21 mouse cellular contexts compared by ENCODE assay signal in the genomic region with DNA sequence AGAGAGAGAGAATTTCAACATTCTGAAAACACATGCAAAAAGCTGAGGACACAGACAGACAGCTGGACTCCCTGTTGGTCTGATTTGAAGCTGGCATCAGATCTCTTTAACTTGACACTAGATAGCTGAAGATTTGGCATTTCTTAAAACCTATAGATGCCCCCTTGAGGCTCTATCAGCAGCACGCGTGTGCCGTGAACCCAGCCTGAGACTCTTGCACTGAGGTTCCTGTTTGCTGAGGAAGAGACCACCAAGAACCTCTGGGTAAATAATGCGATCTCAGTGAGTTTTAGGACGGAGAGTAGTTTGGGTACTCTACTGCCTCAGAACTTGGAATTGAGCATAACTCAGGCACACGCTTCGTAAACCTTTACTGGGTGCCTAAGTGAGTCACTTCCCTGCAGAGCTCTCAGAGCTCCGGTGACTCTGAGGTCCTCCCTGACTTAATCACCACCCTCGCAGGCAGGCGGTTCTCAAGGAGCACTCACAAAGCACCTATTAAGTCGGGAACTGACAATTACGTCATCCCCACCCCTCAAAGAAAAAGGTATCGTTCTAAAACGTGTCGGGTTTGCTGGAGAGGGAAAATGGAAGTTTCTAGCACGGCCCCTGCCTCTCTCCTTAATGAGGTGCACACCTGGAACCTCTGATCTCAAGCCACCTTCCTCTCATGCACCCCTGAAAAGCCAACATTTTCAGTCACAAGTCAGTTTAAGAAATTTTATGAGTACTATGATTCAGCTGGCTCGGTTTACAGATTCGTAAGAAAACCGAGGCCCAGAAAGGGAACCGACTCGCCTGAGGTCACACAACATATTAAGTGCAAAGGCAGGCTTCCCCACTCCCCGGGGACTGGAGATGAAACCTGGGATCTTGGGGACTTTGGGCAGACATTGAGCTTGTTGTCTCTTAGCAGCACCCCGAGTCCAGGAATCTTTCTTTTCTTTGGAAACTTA.
DNase-seq lines count a peak whose midpoint lies in the region; ATAC-seq and TF ChIP-seq lines count a peak whose summit lies in the region.
"Had no signal": no experiment of that assay in that cellular context is flagged by ENCODE, and none has a peak within 500 bp of the region (broad histone marks: within the 10 kb centered on the region; RNA-seq: fewer than 3 reads in every experiment).

No protein-coding gene starts in this region.

- intact Hi-C loops in left cerebral cortex, postnatal 25 days (cut with DNase I): no loop called here

- H3K9ac ChIP-seq in kidney, postnatal 0 days (ENCODE audit: low read depth, low read length): no peak overlapping the region
- H3K9ac ChIP-seq in limb, embryonic 13.5 days: no peak overlapping the region; the same call in 1 of the 2 replicates
- H3K9ac ChIP-seq: embryonic facial prominence, embryonic 12.5 days; forebrain, embryonic 13.5 days; hindbrain, embryonic 12.5 days; liver, embryonic 12.5 days; lung, embryonic 15.5 days; neural tube, embryonic 13.5 days had no signal

- no peak overlapping the region for H3K27ac ChIP-seq in kidney, postnatal 0 days
- peak overlapping the region; percentile 12; the same call in 1 of the 2 replicates for H3K27ac ChIP-seq in limb, embryonic 13.5 days
- H3K27ac ChIP-seq: embryonic facial prominence, embryonic 12.5 days; forebrain, embryonic 13.5 days; gastrocnemius, adult 2 months; hindbrain, embryonic 12.5 days; liver, embryonic 12.5 days; lung, embryonic 15.5 days; neural tube, embryonic 13.5 days had no signal

- 47% methylated on average over 23 of the region's 23 CpGs for WGBS in kidney, postnatal 0 days
- 35% methylated on average over 23 of the region's 23 CpGs for WGBS in limb, embryonic 13.5 days

- no peak overlapping the region for H3K4me3 ChIP-seq in kidney, postnatal 0 days (replicated peaks; ENCODE audit: low read depth, low read length)
- H3K4me3 ChIP-seq in limb, embryonic 13.5 days: no peak overlapping the region
- H3K4me3 ChIP-seq: embryonic facial prominence, embryonic 12.5 days; erythroblast, embryonic 14.5 days; forebrain, embryonic 13.5 days; gastrocnemius, adult 2 months; hindbrain, embryonic 12.5 days; liver, embryonic 12.5 days; lung, embryonic 15.5 days; neural tube, embryonic 13.5 days had no signal

- no peaks in the 10 kb centered on the region for H3K9me3 ChIP-seq in kidney, postnatal 0 days (replicated peaks; ENCODE audit: low read length)
- no peaks in the 10 kb centered on the region for H3K9me3 ChIP-seq in limb, embryonic 13.5 days
- H3K9me3 ChIP-seq: embryonic facial prominence, embryonic 12.5 days; forebrain, embryonic 13.5 days; hindbrain, embryonic 12.5 days; liver, embryonic 12.5 days; lung, embryonic 15.5 days; neural tube, embryonic 13.5 days had no signal

- no peaks in the 10 kb centered on the region for H3K36me3 ChIP-seq in kidney, postnatal 0 days (ENCODE audit: insufficient read depth, low read length)
- H3K36me3 ChIP-seq in limb, embryonic 13.5 days: no peaks in the 10 kb centered on the region
- H3K36me3 ChIP-seq: embryonic facial prominence, embryonic 12.5 days; hindbrain, embryonic 12.5 days; liver, embryonic 12.5 days; lung, embryonic 15.5 days; neural tube, embryonic 13.5 days had no signal

- H3K4me1 ChIP-seq in kidney, postnatal 0 days (replicated peaks; ENCODE audit: insufficient read depth, low read length): 0 out of 2 replicates have a peak, but pooled peaks cover 5% of the 10 kb centered on the region
- H3K4me1 ChIP-seq in limb, embryonic 13.5 days: peaks cover 60% of the 10 kb centered on the region
- H3K4me1 ChIP-seq: forebrain, embryonic 13.5 days had no signal

- ATAC-seq in kidney, postnatal 0 days (replicated peaks; ENCODE audit: low FRiP score, low read depth): no peak; the same call in 1 of the 2 replicates
- ATAC-seq in limb, embryonic 13.5 days (ENCODE audit: low FRiP score, low read depth): peak; percentile 70
- ATAC-seq: forebrain, embryonic 13.5 days; liver, embryonic 12.5 days had no signal

- TF ChIP-seq CTCF in kidney, postnatal 0 days (IDR thresholded peaks at IDR 0.05; ENCODE audit: low read depth): no peak

- DNase-seq in kidney, postnatal 0 days (ENCODE audit: low spot score): peak; percentile 41
- no peak for DNase-seq in kidney, adult 9 months
- DNase-seq in 3T3-L1 (ENCODE audit: low read depth, low spot score) (peak; percentile 94), MN1 (ENCODE audit: low spot score) (no peak)
- peak; percentile 25 for DNase-seq in lung, postnatal 10 days
- no peak for DNase-seq in left cerebral cortex, postnatal 25 days (ENCODE audit: low spot score in 2 of 2)
- DNase-seq in T-cell, adult 2 months (ENCODE audit: low spot score): no peak
- DNase-seq: adrenal gland, postnatal 36 days; cerebellum, adult 11 months; cerebellum, postnatal 25 days; gastrocnemius, adult 2 months; kidney, adult 11 months; midbrain, embryonic 14.5 days had no signal

- H3K4me2 ChIP-seq in kidney, postnatal 0 days (ENCODE audit: low read length): no peak overlapping the region
- H3K4me2 ChIP-seq in limb, embryonic 13.5 days (replicated peaks): peak overlapping the region; percentile 38
- H3K4me2 ChIP-seq: embryonic facial prominence, embryonic 12.5 days; forebrain, embryonic 13.5 days; hindbrain, embryonic 12.5 days; liver, embryonic 12.5 days; lung, embryonic 15.5 days; neural tube, embryonic 13.5 days had no signal

- H3K27me3 ChIP-seq in kidney, postnatal 0 days (ENCODE audit: insufficient read depth, low read length): no peaks in the 10 kb centered on the region
- H3K27me3 ChIP-seq in limb, embryonic 13.5 days: no peaks in the 10 kb centered on the region
- H3K27me3 ChIP-seq: embryonic facial prominence, embryonic 12.5 days; forebrain, embryonic 13.5 days; hindbrain, embryonic 12.5 days; liver, embryonic 12.5 days; lung, embryonic 15.5 days; neural tube, embryonic 13.5 days had no signal

Comparison
In these comparisons a context has a peak if more than half of its experiments do, and no peak if none do; other contexts are left out.
1. DNase-seq: peak in kidney, postnatal 0 days (single experiment), 3T3-L1 (single experiment) and lung, postnatal 10 days (single experiment); none in kidney, adult 9 months (single experiment), left cerebral cortex, postnatal 25 days (0 of 2), MN1 (single experiment) and T-cell, adult 2 months (single experiment).